Mouse (Mus musculus): ENCODE measurements around the gene Dmrt1.
"Not testable (repeated sequence)": the region's sequence is repeated elsewhere in the genome, so short reads cannot be mapped to it uniquely, and the experiment has no call there.

Dmrt1 gene

GRCm38 (mm10) chr19:25505360-25506196, at the start of gene Dmrt1:
Gene Dmrt1, plus strand, starts transcription at chr19:25505618.
- in situ Hi-C loops (cut with MboI, MseI): no loop called here

DNA sequence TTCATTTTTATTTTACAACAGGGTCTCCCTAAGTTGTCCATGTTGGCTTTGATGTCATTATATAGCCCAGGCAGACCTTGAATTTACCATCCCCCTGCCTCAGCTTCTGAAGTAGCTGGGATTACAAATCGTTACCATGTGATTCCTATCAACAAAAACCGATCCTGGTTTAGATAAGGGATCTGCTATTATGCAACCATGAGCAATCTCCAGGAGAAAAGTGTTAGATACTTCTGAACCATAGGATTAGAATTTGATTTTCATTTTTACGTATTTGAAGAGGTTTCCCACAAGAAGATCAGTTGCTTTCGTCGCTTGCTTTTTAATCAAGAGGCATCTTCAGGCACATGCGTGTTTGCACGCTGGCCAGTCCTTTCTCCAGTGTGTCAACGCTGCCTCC, 44.7 kb upstream of the Dmrt1 start:
- in situ Hi-C loops (cut with MboI, MseI): no loop called here

GRCm38 (mm10) chr19:25461553-25462320, 43.7 kb upstream of the Dmrt1 start:
- in situ Hi-C loops (cut with MboI, MseI): no loop called here

GRCm38 (mm10) chr19:25475806-25476205, 29.6 kb upstream of the Dmrt1 start:
- in situ Hi-C loops (cut with MboI, MseI): not testable (repeated sequence)

DNA sequence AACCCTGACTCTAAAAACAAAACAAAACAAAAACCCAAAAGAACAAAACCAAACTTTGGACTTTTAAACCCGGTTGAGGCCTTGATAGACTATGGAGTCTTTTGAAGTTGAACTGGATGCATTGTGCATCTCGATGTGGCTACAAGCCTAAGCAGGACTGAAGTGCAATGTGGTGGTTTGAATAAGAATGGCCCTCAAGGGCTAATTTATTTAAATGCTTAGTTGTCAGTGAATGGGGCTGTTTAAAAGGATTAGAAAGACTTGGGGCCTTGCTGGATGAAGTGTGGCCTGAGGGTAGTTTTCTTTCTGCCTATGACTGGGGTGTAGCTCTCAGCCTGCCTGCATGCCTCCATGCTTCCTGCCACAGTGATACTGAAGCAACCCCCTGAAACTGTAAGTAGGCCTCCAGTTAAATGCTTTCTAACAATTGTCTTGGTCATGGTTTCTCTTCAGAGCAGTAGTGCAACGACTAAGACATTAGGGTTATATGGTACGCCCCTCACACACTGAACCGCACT, 26.2 kb upstream of the Dmrt1 start:
- in situ Hi-C loops (cut with MboI, MseI): no loop called here

DNA sequence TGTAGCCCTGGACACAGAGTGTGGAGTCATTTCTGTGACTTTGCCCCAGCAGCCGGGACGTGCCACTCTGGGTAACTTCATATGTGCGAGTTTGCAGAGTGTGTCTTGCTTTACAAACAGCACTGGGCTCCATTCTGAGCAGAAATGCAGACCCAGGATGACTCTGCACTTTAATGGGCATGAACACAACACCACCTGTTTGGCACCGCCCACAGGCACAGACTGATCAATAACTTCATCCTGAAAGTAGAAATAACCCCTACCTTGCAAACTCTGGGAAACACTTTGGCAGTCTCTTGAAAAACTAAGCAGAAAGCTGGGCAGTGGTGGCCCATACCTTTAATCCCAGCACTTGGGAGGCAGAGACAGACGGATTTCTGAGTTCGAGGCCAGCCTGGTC, 24.6 kb upstream of the Dmrt1 start:
- in situ Hi-C loops (cut with MboI, MseI): no loop called here

DNA sequence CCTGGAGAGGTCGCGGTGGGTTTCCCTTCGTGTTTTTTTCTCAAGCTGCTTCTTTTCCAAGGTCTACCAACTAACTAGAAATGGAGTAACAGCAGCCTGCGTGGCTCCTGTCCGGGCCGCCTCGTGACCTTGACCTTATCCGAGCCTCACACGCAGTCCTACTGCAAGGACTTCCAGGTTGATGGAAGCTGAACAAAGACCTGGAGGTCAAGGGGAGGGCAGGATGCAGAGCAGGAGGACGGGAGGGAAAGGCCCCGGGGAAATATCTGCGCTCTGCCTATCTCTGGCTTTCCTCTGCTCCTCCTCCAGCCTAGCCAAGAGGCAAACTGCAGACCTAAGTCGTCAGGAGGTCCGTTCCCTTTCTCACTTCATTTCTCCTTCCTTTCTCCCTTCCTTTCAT, 18.9 kb upstream of the Dmrt1 start:
- in situ Hi-C loops (cut with MboI, MseI): no loop called here

DNA sequence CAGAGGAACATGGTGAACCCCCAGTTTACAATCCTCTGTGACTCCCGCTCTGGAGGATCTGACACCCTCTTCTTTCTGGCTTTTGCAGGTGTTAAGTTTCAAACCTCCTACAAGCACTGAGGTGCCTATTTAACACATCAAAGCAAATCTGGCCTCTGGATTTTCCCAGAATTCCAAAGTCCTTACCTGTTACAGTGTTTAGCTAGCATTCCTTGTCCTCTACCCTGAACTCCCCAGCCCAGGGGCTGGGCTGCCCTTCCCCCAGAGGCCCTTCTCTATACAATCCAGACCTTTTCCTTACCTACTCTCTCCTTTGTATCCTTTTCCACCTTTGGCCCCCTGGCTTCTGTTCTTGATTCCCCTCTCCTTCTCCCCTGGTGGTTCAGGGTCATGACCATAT, 18.1 kb upstream of the Dmrt1 start:
- in situ Hi-C loops (cut with MboI, MseI): no loop called here

- in situ Hi-C loops (cut with MboI, MseI): no loop called here
Measured at GRCm38 (mm10) chr19:25488546-25488945, 16.9 kb upstream of the Dmrt1 start.

DNA sequence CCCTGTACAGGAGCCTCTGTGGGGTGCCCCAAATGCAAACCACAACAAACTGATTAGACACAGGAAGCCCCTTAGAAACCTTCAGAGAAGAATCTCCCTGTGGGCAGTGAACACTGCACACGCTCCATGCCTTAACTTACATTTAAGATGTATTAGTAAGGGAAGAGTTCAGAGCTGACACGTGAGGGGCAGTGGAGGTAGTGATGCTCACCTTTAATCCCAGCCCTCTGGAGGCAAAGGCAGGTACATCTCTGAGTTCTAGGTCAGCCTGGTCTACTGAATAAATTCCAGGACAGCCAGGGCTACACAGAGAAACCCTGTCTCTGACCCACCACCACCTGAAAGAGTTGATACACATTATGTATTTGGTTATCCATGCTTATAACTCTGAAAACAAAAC, 15.9 kb upstream of the Dmrt1 start:
- in situ Hi-C loops (cut with MboI, MseI): no loop called here

GRCm38 (mm10) chr19:25497434-25497833, 8.0 kb upstream of the Dmrt1 start:
- in situ Hi-C loops (cut with MboI, MseI): no loop called here

DNA sequence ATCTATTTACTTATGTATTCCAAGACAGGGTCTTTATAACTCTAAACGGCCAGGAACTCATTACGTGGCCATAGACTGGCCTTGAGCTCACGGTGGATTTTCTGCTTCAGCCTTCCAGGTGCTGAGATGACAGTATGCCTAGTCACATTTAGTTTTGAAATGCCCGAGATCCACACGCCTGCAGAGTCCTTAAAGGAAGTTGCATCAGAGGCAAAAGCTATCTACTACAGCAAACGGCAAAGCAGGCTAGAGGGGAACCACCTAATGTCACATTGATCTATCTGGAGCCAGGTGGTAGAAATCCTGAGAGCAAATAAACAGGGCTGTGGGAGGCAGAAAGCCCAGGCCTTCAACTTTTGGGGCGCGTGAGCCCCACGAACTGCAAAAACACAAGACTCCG, 540 bp upstream of the Dmrt1 start:
- in situ Hi-C loops (cut with MboI, MseI): no loop called here

DNA sequence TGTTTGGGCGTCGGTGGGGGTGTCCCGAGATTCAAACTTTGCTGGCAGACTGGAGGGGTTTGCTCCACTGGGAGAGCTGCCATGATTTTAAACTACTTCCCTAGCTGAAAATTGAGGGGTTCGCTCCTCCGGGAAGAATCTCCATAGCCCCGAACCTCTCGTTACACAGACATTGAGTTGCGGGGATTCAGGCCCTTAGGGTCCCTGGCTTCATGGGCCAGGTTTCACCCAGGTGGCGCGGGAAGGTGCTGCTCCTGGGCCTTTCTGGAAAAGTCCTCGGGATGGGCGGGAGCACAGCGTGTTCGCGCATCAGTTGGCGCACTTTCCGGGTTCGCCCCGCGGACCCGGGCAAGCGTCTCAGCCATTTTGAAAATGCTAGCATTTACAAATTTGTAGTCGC, 1.2 kb downstream of the Dmrt1 start:
- in situ Hi-C loops (cut with MboI, MseI): no loop called here

DNA sequence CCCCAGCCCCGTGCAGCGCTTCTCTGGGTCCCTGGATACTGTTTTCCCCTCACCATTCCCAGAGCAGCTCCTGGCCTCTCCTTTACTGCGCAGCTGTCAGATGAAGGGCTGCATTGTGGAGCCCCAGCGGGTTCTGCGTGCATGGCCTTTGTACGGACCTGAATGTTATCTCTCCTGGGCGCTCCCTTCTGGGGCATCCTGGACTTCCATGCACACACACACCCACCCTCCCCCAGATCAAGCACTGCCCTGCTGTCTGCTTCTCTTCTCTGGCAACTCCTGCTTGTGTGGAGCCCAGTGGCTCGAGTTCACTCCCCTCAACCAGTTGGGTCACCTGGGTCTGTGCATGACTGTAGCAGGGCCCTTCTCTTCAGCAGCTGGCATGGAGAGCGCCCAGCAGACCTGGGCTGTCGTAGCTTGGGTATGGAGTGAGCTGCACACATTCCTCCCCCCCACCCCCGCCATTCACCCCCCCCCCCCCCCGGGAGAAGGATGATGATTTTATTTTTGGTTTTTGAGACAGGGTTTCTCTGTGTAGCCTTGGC, 9.6 kb downstream of the Dmrt1 start:
- in situ Hi-C loops (cut with MboI, MseI): loop anchor here (10.0 kb wide), 2 partner anchors 1790 to 1930 kb away; no protein-coding TSS in a partner anchor

DNA sequence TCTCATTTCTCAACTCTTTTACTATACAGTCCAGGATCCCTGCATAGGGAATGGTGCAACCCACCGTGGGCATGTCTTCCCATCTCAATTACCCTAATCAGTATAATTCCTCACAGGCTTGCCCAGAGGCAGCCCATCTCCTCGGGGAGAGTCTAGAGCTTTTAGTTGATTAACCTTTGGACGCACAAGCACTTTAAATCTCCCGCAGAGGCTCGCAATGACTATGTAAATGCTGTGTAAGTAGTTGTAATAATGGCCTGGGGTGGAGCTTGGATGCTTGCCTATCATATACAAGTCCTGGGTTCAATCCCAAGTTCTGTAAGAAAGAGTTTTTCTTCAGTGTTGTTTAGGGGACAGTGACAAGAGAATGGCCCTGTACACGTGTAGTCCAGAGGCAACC, 18.7 kb downstream of the Dmrt1 start:
- in situ Hi-C loops (cut with MboI, MseI): no loop called here

DNA sequence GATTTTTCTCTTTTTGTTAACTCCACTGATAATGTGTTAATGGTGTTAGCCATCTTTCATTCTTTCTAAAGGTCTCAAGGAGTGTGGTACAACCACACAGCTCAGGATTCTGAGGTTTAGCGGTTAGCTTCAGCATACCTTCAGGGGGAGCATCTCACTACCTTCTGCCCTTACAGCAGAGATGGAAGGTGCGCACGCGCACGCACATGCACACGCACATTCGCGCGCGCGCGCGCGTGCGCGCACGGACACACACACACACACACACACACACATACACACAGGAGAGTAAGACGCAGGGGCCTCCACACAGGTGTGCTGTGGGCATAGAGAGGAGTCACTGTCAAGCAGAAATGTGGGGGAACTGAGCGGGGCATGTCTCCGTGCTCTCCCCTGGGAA, 20.3 kb downstream of the Dmrt1 start:
- in situ Hi-C loops (cut with MboI, MseI): no loop called here

DNA sequence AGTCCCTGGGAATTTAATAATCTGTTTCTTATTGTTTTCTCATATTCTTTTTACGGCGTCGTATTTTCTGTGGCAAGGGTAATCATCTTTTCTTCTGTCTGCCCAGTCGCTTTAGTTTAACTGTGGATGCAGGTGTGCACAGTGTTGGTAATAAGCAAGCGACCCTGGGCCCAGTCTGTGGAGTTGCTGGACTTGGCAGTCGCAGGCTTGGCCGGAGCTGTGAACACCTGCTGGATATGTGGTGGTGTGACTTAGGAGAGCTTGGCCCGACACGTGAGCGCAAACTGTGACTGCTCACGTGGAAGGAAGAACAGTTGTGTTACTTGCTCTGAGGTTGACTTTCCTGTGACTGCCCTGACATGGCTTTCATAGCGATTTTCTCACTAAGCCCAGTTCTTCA, 24.3 kb downstream of the Dmrt1 start:
- in situ Hi-C loops (cut with MboI, MseI): no loop called here

DNA sequence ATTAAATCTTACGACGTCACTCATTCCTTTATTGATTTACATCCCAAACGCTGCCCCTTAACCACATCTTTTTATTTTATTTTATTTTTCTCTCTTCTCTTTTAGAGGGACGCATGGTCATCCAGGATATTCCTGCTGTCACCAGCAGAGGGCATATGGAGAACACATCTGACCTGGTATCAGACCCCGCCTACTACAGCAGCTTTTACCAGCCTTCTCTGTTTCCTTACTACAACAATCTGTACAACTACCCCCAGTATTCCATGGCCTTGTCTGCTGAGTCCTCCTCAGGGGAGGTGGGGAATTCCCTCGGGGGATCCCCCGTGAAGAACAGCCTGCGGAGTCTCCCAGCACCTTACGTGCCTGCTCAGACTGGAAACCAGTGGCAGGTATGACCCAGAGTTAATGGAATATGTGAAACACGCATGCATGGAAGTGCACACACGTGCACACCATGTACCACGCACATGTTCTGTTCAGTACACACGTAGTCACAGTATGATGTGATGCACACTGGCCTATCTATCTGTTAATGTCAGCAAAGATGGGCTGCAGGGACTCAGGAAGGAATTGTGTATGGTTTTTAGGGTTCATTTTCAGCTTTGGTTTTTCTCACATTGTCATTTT, 40.4 kb downstream of the Dmrt1 start:
- in situ Hi-C loops (cut with MboI, MseI): loop anchor here (10.0 kb wide), 1 partner anchor 1819 kb away; no protein-coding TSS in a partner anchor

DNA sequence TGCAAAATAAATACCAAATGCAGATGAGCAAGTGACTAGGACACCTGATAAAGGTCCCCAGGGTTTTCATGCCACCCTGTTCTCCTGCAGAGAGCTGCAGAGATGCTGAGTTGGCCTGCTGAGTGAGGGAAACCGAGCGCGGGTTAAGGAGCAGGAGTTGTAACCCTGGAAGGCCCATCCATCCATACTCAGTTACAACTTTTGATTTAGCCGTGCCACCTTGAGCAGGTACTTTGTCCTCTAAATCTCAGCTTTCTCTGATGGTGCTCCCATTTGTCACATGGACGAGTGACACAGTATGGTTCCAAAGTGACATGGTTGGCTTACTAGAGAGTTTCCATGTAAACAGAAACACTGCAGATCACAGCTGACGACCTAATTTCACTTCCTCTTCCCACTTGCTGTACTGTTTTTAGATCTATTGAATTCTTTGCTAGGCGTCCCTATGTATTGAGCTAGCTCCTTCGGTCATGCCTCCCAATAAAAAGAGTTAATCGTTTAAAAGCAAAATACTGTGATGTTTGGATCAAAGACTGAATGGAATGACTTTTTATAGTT, 41.7 kb downstream of the Dmrt1 start:
- in situ Hi-C loops (cut with MboI, MseI): loop anchor here (10.0 kb wide), 1 partner anchor 1818 kb away; no protein-coding TSS in a partner anchor

DNA sequence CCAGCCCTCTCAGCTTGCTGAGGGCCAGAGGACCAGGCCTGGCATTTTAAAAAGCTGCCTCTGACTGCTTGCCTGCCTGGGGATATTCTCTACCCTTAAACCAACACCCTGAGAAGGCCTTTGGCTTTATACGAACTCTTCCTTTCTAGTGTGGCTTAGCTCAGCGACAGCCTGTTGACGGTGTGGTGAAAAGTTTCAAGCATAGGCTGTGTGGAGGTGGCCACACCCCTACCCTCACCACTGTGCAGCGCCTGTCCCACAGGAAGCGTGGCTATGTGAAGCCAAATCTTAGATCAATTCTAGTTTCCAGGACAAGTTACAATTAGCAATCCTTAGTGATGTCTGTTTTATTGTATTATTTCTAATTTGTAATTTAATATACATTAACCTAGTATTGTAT, 44.9 kb downstream of the Dmrt1 start:
- in situ Hi-C loops (cut with MboI, MseI): no loop called here

- in situ Hi-C loops (cut with MboI, MseI): no loop called here
Measured at GRCm38 (mm10) chr19:25551053-25551452, 45.6 kb downstream of the Dmrt1 start.

GRCm38 (mm10) chr19:25564430-25564829, 59.0 kb downstream of the Dmrt1 start:
- in situ Hi-C loops (cut with MboI, MseI): no loop called here

Measured in T-helper 2 cell (primary cell).